Mouse (Mus musculus) thymus, postnatal 25 days (tissue): ENCODE results near the gene Nlk.
A peak's percentile ranks its signal among the peaks of the same experiment; 100 is the strongest.
"Not testable (repeated sequence)": the region's sequence is repeated elsewhere in the genome, so short reads cannot be mapped to it uniquely, and the experiment has no call there.

Experiments
- DNase-seq: peaks from one replicate; pipeline ENCODE4 v3.0.0; 2022

Nlk gene

GRCm38 (mm10) chr11:78681058-78681457 is 16.1 kb downstream of the Nlk start:
- no peak for DNase-seq

GRCm38 (mm10) chr11:78678761-78679160 is 18.4 kb downstream of the Nlk start:
- peak; percentile 15 for DNase-seq

DNA sequence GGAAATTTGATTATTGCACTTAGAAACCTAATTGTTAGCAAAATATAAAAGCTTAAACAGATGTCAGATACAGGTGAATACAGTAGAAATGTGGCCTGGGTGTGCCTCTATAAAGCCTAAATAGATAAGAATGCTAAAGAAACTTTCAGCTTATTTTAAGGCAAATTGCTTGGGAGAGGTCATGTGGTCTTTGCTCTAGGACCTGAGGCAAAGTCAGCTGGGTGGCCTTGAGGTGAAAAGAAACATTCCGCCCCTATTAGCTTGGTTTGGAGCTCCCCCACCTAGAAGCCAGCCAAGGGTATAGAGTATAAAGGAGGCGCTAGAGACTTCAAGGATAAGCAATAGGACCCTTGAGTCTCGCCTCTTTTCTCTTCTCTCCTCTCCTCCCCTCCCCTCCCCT is 28.5 kb downstream of the Nlk start:
- no peak for DNase-seq

GRCm38 (mm10) chr11:78664853-78665252 is 32.3 kb downstream of the Nlk start:
- no peak for DNase-seq

DNA sequence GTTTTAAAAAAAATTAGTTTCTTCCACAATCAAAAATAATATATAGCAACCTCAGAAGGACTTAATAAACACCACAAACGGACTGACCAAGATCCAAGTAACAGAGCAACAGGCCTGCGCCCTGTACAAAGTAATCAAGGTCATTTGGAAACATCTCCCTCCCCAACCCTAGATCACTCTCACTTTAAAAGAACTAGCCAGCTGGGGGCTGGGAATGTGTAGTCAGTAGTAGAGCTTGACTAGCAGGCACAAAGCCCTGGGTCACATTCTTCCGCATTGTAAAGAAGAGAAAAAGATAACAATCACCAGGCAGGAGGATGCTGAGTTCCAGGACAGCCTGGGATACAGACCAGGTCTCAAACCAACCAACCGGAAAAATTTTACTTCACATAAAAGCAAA is 33.3 kb downstream of the Nlk start:
- DNase-seq, result no peak

- DNase-seq, result no peak
These were observed 48.0 kb downstream of the Nlk start for GRCm38 (mm10) chr11:78649143-78649542.

DNA sequence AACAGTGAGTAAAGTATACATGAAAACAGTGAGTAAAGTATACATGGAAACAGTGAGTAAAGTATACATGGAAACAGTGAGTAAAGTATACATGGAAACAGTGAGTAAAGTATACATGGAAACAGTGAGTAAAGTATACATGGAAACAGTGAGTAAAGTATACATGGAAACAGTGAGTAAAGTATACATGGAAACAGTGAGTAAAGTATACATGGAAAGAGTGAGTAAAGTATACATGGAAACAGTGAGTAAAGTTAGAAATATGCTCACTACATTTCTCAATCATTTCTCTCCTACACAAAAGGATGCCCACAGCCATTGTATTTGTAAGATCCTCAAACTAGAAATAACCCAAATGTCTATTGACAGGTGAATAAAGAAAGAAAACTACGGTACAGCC is 48.8 kb downstream of the Nlk start:
- DNase-seq, result not testable (repeated sequence)

DNA sequence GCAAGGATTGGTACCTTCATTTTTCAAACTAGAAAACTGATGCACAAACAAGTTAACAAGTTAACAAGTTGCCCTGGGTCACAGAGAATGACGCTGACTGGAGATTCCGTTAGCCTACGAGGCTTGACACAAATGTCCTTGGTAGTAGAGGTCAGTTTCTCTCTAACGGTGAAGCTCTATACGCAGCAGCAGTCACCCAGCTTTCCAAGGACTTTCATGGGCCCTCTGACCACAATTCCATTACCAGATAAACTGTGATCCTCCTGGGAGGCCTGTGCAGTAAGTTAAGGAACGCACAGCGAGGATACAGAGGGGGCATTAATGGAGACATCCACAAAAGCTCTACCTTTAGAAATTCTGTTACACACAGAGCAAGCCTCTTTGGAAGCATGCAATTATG is 53.4 kb downstream of the Nlk start:
- no peak for DNase-seq

GRCm38 (mm10) chr11:78642151-78642550 is 55.0 kb downstream of the Nlk start:
- DNase-seq, result no peak

DNA sequence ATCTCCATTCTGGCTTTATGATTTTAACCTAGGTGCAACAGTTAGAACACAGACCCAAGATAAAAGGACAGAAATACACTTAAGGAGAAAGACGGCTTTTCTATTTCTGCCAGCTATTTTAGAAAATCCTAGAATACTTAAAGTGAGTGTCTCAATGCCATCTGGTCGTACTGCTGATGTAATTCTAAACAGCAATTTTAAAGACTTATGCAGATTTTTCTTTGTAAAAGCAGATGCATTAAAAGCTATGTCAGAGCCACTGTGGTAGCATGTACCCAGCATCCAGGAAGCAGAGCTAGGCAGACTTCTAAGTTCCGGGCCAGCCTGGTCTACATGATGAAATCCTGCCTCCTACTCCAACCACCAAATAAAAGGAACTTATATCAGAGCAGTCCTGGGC is 56.1 kb downstream of the Nlk start:
- no peak for DNase-seq

- no peak for DNase-seq
These were observed 64.4 kb downstream of the Nlk start for GRCm38 (mm10) chr11:78632782-78633181.

DNA sequence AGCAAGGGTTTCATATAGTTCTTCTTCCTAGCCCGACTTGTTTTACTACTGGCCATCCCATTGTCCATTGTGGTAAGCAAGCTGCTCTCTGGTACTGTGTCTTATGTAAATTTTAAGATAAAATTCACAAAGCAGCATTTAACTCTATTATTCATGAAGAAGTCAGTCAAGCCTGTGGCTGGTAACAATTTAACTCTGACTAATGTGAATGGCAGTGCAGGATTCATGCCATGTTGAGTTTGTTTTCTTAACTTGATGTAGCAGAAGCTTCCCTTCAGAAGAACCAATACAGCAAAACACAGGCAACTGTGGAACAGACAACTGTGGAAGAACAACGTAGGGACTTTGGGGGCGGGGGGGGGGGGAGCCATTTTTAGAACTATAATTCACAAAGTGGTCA is 68.3 kb downstream of the Nlk start:
- DNase-seq, result no peak

- DNase-seq, result peak; percentile 13
These were observed 72.8 kb downstream of the Nlk start for GRCm38 (mm10) chr11:78624377-78624776.

DNA sequence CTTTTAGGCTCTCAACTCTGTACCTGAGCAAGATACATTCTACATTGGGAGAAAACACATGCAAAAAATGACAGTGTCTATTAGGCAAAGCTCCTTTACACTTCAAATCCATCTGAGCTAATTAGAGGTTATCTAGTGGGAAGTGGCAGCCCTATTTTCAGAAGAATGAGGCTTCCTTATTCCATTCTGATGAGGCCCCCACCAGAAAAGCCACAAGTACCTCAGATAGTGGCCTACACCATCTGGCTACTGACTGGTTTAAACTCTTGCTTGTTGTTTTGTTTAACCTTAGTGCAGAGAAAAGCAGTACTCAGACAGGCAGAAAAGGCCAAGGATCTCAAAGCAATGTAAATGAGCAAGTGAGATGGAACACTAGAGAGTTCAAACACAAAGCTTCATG is 75.2 kb downstream of the Nlk start:
- no peak for DNase-seq

GRCm38 (mm10) chr11:78620179-78620578 is 77.0 kb downstream of the Nlk start:
- no peak for DNase-seq

DNA sequence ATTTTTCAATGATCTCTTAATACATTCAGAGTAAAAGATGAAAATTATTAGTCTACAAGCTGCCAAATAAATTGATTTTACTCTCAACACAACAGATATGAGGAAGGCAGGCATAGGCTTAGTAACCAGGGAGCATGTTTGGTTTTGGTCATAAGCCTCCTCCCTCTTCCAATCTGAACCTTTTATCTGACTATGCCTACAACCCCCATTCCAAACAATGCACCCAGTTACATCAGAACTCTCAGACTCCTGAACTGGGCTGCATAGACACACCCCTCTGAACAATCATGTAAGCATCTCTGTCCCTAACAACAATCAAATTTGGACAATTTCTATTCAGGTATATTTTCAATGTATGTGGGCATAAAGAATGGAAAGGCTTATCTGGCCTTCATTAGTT is 85.9 kb downstream of the Nlk start:
- no peak for DNase-seq

GRCm38 (mm10) chr11:78609657-78610056 is 87.5 kb downstream of the Nlk start:
- no peak for DNase-seq

GRCm38 (mm10) chr11:78604826-78605225 is 92.3 kb downstream of the Nlk start:
- no peak for DNase-seq

DNA sequence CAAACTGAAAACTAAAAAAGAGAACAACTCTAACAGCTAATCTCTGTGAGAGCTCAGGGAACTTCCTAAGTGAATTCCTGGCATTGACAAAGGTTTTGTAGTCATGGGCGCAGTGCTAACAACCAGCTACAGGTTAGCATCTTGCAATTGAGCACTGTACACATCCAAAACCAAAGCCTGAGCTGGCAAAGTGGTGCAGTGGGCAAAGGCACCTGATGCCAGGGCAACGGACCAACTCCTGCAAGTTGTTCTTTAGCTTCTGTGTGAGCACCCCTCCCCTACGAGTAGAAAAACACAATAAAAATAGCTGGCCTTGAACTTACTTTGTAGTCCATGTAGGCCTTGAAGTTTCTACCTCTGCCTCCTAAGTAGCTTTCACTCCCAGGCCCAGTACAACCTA is 94.4 kb downstream of the Nlk start:
- DNase-seq, result no peak

GRCm38 (mm10) chr11:78600926-78601590 is 96.1 kb downstream of the Nlk start:
- DNase-seq, result no peak

DNA sequence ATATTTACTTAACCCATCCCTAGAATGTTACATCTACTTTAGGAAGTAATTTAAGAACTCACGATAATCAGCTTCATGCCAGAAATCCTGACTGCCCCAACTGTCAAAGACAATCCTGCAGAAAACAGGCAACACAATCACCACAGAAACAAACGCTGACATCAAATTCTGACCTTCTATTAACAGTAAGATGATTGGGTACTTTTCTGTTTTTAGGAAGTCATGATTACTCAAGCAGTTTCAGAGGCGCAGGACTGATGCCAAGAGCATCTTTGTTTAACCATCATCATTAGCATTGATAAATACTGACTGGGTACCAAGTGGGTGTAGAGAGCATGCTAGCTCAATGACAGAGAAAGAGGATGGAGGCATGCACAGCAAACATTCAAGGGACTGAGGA is 96.7 kb downstream of the Nlk start:
- peak; percentile 9 for DNase-seq

GRCm38 (mm10) chr11:78600051-78600450 is 97.1 kb downstream of the Nlk start:
- peak; percentile 68 for DNase-seq

DNA sequence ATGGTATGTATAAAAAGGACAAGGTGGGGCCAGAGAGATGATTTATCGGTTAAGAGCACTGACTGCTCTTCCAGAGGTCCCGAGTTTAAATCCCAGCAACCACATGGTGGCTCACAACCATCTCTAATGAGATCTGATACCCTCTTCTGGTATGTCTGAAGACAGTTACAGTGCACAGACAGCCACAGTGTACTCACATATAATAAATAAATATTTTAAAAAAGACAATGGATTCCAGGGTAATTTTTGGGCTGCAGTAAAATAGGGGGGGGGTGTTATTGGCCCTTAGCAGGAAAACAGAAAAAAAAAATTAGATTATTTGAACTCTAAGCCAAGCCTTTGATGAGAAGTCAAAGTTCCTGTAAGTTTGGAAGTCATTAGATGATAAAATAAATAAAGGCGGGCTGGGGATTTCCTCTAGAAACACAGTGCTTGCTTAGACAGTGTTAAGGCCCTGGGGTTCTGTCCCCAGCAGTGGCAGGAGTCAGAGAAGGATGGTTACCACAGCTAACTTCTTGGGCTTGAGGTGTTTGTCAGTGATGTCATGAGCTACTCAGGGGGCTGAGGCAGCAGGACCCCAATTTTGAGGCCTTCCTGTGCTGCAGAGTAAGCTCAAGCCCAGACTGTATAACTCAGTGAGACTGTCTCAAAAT is 98.3 kb downstream of the Nlk start:
- DNase-seq, result no peak

DNA sequence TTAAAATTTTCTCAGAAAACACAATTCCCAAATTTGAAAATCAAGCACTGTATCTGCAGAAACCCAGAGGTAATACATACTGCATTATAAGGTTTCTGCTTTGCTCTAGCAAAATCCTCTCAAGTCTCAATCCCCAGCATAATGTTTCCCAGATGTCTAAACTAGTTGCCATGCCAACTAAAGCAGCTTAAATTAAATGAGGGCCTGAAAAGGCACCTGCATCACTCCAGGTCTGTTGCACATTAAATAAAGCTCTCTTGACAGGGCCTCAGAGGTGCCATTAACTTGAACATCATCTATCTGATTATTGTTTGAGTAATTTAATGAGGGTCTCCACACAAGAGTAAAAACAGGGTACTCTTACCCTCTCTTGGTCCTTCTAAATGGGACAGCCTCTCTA is 100.4 kb downstream of the Nlk start:
- DNase-seq, result no peak

- no peak for DNase-seq
These were observed 101.4 kb downstream of the Nlk start for GRCm38 (mm10) chr11:78595773-78596172.
